Mouse (Mus musculus): ENCODE measurements around the gene Gm27021. TPM values are rescaled to one million over a fixed set of nuclear protein-coding genes. Genes with fewer than 3 reads are reported as not detected.

The Gm27021 gene
- polyA plus RNA-seq, 1 experiment from 2014 or later, result 2.1 TPM

GRCm38 (mm10) chr8:120573866-120574265, 94.0 kb downstream of the Gm27021 start:
- Histone ChIP-seq H3K36me3 (peaks cover 94% of the 10 kb centered on the region), H3K9ac (no peak overlapping the region), H3K4me1 (replicated peaks) (peaks cover 29% of the 10 kb centered on the region), H3K27ac (no peak overlapping the region), H3K27me3 (no peaks in the 10 kb centered on the region), H3K4me3 (no peak overlapping the region), H3K9me3 (replicated peaks) (no peaks in the 10 kb centered on the region), H3K4me2 (no peak overlapping the region)
- WGBS, result 76% methylated on average over 11 of the region's 11 CpGs
- ATAC-seq (replicated peaks; ENCODE audit: insufficient number of reproducible peaks, insufficient read depth, low FRiP score, low read depth), result no peak

- Histone ChIP-seq H3K27ac (no peak overlapping the region), H3K9ac (no peak overlapping the region), H3K4me2 (no peak overlapping the region), H3K4me1 (replicated peaks) (peaks cover 29% of the 10 kb centered on the region), H3K36me3 (peaks cover 94% of the 10 kb centered on the region), H3K4me3 (no peak overlapping the region), H3K27me3 (no peaks in the 10 kb centered on the region), H3K9me3 (replicated peaks) (no peaks in the 10 kb centered on the region)
- WGBS, result 72% methylated on average over 21 of the region's 21 CpGs
- no peak for ATAC-seq (replicated peaks; ENCODE audit: insufficient number of reproducible peaks, insufficient read depth, low FRiP score, low read depth)
Measured at GRCm38 (mm10) chr8:120572534-120572933, 95.3 kb downstream of the Gm27021 start.

GRCm38 (mm10) chr8:120571561-120571960, 96.3 kb downstream of the Gm27021 start:
- WGBS, result 80% methylated on average over 8 of the region's 8 CpGs
- no peak overlapping the region for H3K4me3 ChIP-seq
- ATAC-seq (replicated peaks; ENCODE audit: insufficient number of reproducible peaks, insufficient read depth, low FRiP score, low read depth), result no peak
- H3K4me1 ChIP-seq (replicated peaks), result peaks cover 32% of the 10 kb centered on the region
- peaks cover 94% of the 10 kb centered on the region for H3K36me3 ChIP-seq
- no peaks in the 10 kb centered on the region for H3K27me3 ChIP-seq
- no peak overlapping the region for H3K9ac ChIP-seq
- H3K4me2 ChIP-seq, result no peak overlapping the region
- H3K9me3 ChIP-seq (replicated peaks), result no peaks in the 10 kb centered on the region
- no peak overlapping the region for H3K27ac ChIP-seq

- H3K27ac ChIP-seq, result no peak overlapping the region; the same call in none of the 2 replicates
- no peak overlapping the region for H3K4me2 ChIP-seq
- no peak overlapping the region for H3K4me3 ChIP-seq
- peaks cover 86% of the 10 kb centered on the region for H3K36me3 ChIP-seq
- whole genome bisulfite sequencing, result 51% methylated on average over 13 of the region's 13 CpGs
- H3K9ac ChIP-seq, result no peak overlapping the region
- H3K27me3 ChIP-seq, result no peaks in the 10 kb centered on the region
- no peak for ATAC-seq (replicated peaks; ENCODE audit: insufficient number of reproducible peaks, insufficient read depth, low FRiP score, low read depth)
- H3K9me3 ChIP-seq (replicated peaks), result no peaks in the 10 kb centered on the region
- H3K4me1 ChIP-seq (replicated peaks), result peaks cover 34% of the 10 kb centered on the region
Measured at GRCm38 (mm10) chr8:120569939-120570715, 97.8 kb downstream of the Gm27021 start.

GRCm38 (mm10) chr8:120569123-120569522, 98.8 kb downstream of the Gm27021 start:
- WGBS, result 93% methylated on average over 17 of the region's 17 CpGs
- Histone ChIP-seq H3K4me3 (no peak overlapping the region), H3K4me1 (replicated peaks) (peaks cover 35% of the 10 kb centered on the region), H3K27me3 (no peaks in the 10 kb centered on the region), H3K36me3 (peaks cover 76% of the 10 kb centered on the region), H3K4me2 (no peak overlapping the region), H3K27ac (no peak overlapping the region), H3K9ac (no peak overlapping the region), H3K9me3 (replicated peaks) (no peaks in the 10 kb centered on the region)
- no peak for ATAC-seq (replicated peaks; ENCODE audit: insufficient number of reproducible peaks, insufficient read depth, low FRiP score, low read depth)

GRCm38 (mm10) chr8:120568164-120568798, 99.6 kb downstream of the Gm27021 start:
- no peaks in the 10 kb centered on the region for H3K27me3 ChIP-seq
- no peak overlapping the region for H3K4me3 ChIP-seq
- no peaks in the 10 kb centered on the region for H3K9me3 ChIP-seq (replicated peaks)
- H3K36me3 ChIP-seq, result peaks cover 68% of the 10 kb centered on the region
- WGBS, result 96% methylated on average over 37 of the region's 37 CpGs
- no peak overlapping the region for H3K9ac ChIP-seq
- no peak overlapping the region for H3K4me2 ChIP-seq
- ATAC-seq (replicated peaks; ENCODE audit: insufficient number of reproducible peaks, insufficient read depth, low FRiP score, low read depth), result no peak
- no peak overlapping the region for H3K27ac ChIP-seq
- H3K4me1 ChIP-seq (replicated peaks), result peaks cover 44% of the 10 kb centered on the region

- Histone ChIP-seq H3K27me3 (no peaks in the 10 kb centered on the region), H3K9me3 (replicated peaks) (no peaks in the 10 kb centered on the region), H3K4me1 (replicated peaks) (peaks cover 49% of the 10 kb centered on the region), H3K36me3 (peaks cover 62% of the 10 kb centered on the region), H3K27ac (no peak overlapping the region), H3K4me3 (no peak overlapping the region), H3K9ac (no peak overlapping the region), H3K4me2 (no peak overlapping the region)
- ATAC-seq (replicated peaks; ENCODE audit: insufficient number of reproducible peaks, insufficient read depth, low FRiP score, low read depth), result no peak
- 96% methylated on average over 17 of the region's 17 CpGs for WGBS
Measured at GRCm38 (mm10) chr8:120567731-120568130, 100.1 kb downstream of the Gm27021 start.

- peaks cover 60% of the 10 kb centered on the region for H3K4me1 ChIP-seq (replicated peaks)
- WGBS, result 76% methylated on average over 8 of the region's 8 CpGs
- ATAC-seq (replicated peaks; ENCODE audit: insufficient number of reproducible peaks, insufficient read depth, low FRiP score, low read depth), result no peak
- peaks cover 52% of the 10 kb centered on the region for H3K36me3 ChIP-seq
- H3K9me3 ChIP-seq (replicated peaks), result no peaks in the 10 kb centered on the region
- H3K27ac ChIP-seq, result no peak overlapping the region
- H3K27me3 ChIP-seq, result no peaks in the 10 kb centered on the region
- H3K9ac ChIP-seq, result no peak overlapping the region
- no peak overlapping the region for H3K4me3 ChIP-seq
- H3K4me2 ChIP-seq, result no peak overlapping the region
Measured at GRCm38 (mm10) chr8:120566681-120567080, 101.2 kb downstream of the Gm27021 start.

- Histone ChIP-seq H3K36me3 (peaks cover 39% of the 10 kb centered on the region), H3K9me3 (replicated peaks) (no peaks in the 10 kb centered on the region), H3K27ac (peak overlapping the region; percentile 89), H3K4me3 (no peak overlapping the region), H3K4me2 (no peak overlapping the region), H3K9ac (0 out of 2 replicates have a peak overlapping the region, but pooled peaks have one; percentile 8), H3K4me1 (replicated peaks) (peaks cover 67% of the 10 kb centered on the region), H3K27me3 (no peaks in the 10 kb centered on the region)
- ATAC-seq (replicated peaks; ENCODE audit: insufficient number of reproducible peaks, insufficient read depth, low FRiP score, low read depth), result no peak
- WGBS, result 47% methylated on average over 7 of the region's 7 CpGs
Measured at GRCm38 (mm10) chr8:120565151-120565711, 102.6 kb downstream of the Gm27021 start.

- ATAC-seq (replicated peaks; ENCODE audit: insufficient number of reproducible peaks, insufficient read depth, low FRiP score, low read depth), result peak; percentile 71
- WGBS, result 11% methylated on average over 20 of the region's 20 CpGs
- no peaks in the 10 kb centered on the region for H3K27me3 ChIP-seq
- peak overlapping the region; percentile 89 for H3K27ac ChIP-seq
- peak overlapping the region; percentile 37 for H3K4me2 ChIP-seq
- H3K4me3 ChIP-seq, result no peak overlapping the region
- H3K9me3 ChIP-seq (replicated peaks), result no peaks in the 10 kb centered on the region
- peaks cover 72% of the 10 kb centered on the region for H3K4me1 ChIP-seq (replicated peaks)
- 0 out of 2 replicates have a peak overlapping the region, but pooled peaks have one; percentile 25 for H3K9ac ChIP-seq
- H3K36me3 ChIP-seq, result peaks cover 33% of the 10 kb centered on the region
Measured at GRCm38 (mm10) chr8:120563851-120564837, 103.7 kb downstream of the Gm27021 start.

Data from heart, embryonic 15.5 days (tissue).